Mouse (Mus musculus): Measurements from ENCODE around the gene Hand1. TPM values are rescaled to one million over a fixed set of nuclear protein-coding genes. Genes with fewer than 3 reads are reported as not detected.

Hand1 gene
- polyA plus RNA-seq (2012), result not detected in 2 replicates

DNA sequence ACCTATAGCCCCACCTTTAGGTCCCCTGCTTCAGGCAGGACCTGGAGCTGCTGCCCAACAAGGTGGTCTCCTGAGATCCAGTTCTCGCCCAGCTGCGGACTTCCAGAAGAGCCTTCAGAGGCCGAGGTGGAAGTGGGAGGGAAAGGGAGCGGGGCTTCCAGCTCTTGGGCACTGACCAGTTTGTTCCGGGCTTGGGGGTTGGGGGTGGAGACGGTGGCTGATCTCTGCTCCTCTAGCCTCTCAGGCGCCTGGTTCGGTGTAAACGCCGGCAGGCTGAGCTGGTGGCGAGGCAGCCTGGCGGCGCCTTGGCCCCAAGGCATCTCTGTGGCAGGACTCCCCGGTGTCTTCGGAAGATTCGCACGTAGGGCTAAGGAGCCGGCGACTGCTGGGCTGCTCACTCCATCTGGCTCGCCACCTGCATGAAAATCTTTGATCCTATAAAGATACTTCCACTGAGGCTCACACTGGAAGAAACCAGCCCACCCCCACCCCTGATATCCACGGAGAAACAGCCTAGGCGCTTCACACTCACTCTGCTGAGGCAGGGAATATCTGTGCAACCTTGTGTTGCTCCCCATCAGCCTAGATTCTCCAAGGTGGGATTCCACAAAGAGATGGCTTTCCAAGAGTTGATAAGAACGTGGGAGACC, at the start of gene Hand1:
Hand1 (minus strand) TSS at position 267 of the 650 bp plus-strand sequence.

DNA sequence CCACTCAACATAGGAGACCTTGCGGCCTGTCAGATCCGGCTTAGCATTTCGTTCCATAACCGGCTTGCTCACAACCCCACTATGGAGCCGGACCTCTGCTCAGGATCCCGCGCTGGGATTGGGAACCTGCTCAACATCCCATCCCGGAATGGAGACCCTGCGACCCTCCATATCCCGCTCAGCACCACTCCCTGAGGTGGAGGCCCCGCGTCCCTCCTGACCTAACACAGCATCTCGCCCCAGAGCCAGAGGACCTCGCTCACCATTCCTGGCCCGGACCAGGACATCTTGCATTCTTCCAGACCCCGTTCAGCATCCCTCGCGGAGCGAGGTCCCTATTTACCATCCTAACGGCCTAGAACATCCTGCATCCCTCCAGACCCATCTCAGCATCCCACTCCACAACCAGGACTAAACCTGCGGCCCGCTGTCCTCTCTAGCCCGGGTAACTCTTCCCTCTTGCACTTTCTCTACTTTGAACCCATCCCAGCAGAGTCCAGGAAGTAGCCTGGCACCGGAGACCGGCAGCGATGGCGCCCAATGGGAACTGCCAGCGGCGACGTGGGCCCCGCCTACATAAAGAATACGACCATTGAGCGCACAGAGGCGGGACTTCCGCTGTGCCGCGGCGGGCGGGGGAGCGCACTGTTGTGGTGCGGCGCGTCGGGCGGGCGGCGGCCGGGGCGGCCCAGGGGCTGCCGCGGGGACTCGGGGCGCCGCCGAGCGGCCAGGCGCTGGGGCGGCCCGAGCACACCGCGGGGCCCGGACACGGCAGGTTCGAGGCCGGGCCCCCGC, 31.4 kb downstream of the Hand1 start, which contains the start of gene Sap30l:
Sap30l (plus strand) TSS at position 667 of the 795 bp plus-strand sequence.

Other genes starting within 250 kb of the Hand1 start
- gene Galnt10, start 187.4 kb downstream of the Hand1 start, polyA plus RNA-seq (2012), result 13.6 and 16.3 TPM in 2 replicates
- 37.4 and 43.6 TPM in 2 replicates for gene Sap30l, start 31.2 kb downstream of the Hand1 start, polyA plus RNA-seq (2012)
- gene Larp1, start 176.2 kb upstream of the Hand1 start, polyA plus RNA-seq (2012), result 109 and 122 TPM in 2 replicates

All from megakaryocyte-erythroid progenitor cell, adult 5 weeks (primary cell).